Mouse (Mus musculus): ENCODE measurements around the gene Gm10800.
"Not testable (repeated sequence)": the region's sequence is repeated elsewhere in the genome, so short reads cannot be mapped to it uniquely, and the experiment has no call there.

Gm10800 gene

DNA sequence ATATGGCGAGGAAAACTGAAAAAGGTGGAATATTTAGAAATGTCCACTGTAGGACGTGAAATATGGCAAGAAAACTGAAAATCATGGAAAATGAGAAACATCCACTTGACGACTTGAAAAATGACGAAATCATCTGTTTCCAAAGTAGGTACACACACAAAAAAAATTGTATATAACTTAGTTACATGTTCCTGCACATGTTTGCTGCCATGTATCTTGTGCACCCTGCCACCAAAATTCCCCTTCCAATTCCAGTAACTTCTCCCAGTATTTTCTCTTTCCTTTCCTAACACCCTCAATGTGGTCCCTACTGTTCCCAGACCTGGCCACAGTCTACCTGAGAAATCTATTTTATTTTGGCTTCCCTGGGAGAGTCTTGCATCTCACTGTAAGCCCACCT lies at the start of gene Gm10800:
Gm10800 (minus strand) TSS at position 101 of the 400 bp plus-strand sequence.
- not testable (repeated sequence) for DNase-seq

DNA sequence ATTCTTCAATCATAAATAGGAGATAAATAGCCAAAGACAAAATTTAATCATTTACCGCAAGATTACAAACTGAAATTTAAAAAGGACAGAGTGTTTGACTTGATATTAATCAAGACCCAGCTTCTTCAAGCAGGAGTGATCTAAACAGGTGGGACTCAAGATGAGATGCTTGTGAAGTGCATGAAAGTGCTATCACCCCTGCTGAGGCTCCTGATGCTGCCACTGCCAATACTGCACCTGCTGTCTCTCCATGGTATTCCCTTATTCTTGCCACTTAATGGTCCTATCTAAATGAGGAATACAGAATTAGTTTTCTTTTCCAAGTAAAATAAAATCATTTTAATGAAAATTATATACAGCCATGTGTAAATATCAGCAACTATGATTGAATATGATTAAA lies 30.4 kb upstream of the Gm10800 start:
- DNase-seq, result no peak

DNA sequence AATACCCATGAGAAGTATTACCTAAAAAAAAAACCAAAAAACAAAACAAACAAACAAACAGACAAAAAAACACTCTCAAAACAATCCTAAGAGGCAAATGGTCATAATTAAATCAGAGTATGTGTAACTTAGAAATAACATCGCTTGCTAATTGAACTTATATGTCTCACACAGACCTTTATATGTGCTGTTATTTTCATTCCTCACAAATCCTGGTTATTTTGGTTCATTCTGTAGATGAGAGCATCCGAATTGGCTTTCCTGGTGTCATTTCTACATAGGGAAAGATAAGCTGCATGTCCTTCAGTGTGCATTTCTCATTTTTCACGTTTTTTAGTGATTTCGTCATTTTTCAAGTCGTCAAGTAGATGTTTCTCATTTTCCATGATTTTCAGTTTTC lies 5.2 kb downstream of the Gm10800 start, which contains the start of gene Gm10801:
Gm10801 (plus strand) TSS at position 301 of the 400 bp plus-strand sequence.
- DNase-seq, result not testable (repeated sequence)

Measured in kidney, postnatal 36 days (tissue).